Mouse (Mus musculus): Measurements from ENCODE around the gene Lpp. TPM values are rescaled to one million over a fixed set of nuclear protein-coding genes. Genes with fewer than 3 reads are reported as not detected.

The Lpp gene
- total and polyA plus RNA-seq, 3 experiments: 0.64 to 1.2 (median 0.68) TPM

DNA sequence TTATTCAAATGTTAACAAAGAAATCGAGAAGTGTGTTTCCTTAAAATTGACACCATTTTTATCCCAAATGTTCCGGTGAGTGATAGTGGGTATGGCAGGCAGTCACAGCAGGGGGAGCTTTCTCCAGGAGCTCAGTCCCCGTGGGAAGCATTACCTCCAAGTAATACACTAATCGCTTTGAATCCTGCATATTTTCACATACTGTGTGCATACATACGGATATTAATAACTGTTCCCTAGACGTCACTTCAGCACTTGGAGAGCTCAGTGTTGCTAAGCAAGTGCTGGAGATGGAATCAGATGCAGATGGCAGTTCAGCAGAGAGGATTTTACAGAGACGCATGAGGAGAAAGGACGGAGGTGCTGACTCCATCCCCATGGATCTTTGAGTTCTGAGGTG is 487.4 kb downstream of the Lpp start (continued):
- TF ChIP-seq RCOR1 (conservative IDR thresholded peaks at IDR 0.05; ENCODE audit: low read depth, low read length): no peak

DNA sequence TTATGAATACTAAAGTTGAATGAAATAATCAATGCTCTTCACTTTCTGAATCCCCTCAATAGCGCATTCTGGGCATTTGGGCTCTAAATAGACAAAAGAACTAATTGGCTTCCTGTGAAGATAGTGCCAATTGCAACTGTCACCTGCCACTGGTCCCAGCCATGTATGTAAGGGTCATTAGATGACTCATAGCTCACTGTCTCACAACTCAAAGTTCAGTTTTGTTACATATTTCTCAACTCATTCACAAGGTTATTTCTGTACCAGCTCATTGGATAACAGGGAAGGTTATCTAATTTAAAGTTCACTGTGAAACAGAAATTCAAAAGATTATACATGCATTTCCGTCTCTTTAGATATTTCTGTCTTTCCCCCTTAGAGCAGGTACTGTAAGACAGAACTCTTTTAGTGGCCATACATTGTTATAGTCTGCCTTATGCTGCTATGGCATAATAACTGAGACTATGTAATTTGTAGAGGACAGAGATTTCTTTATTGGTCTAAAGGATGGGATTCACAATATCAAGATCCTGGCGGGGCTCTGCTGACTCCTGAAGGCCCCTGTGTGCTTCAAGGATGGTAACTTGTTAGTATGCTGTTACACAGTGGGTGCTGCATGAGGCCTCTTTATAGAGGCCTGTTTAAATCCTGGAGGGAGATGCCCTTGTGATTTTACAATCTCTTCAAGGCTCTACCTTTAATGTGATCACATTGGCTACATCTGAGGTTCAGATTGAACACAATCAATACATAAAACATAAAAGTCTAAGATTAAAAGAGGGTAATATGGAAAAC is 488.9 kb downstream of the Lpp start:
- in situ Hi-C loops (cut with MboI; ENCODE audit: low pct_ligation_motif_present, low pct_unique_long_range_greater_than_20kb, low sequenced_read_pairs): loop anchor here (10.0 kb wide), 1 partner anchor 183 kb away; no protein-coding TSS in a partner anchor
- Histone ChIP-seq H3K9ac (ENCODE audit: insufficient read depth, low read depth) (no peak overlapping the region), H3K36me3 (replicated peaks in 1 of 2; ENCODE audit: control insufficient read depth in 1 of 2, insufficient read depth in 1 of 2, low read length in 1 of 2) (no peaks in the 10 kb centered on the region), H3K4me2 (ENCODE audit: insufficient read depth, low read depth, poor library complexity, severe bottlenecking) (no peak overlapping the region), H3K27me3 (replicated peaks) (no peaks in the 10 kb centered on the region), H3K9me3 (replicated peaks; ENCODE audit: low read length) (no peaks in the 10 kb centered on the region), H3K4me3 (replicated peaks in 1 of 3; ENCODE audit: low read depth in 2 of 3, low read length in 2 of 3, poor library complexity in 1 of 3) (no peak overlapping the region), H3K4me1 (ENCODE audit: control insufficient read depth in 1 of 2, insufficient read depth in 2 of 2) (peaks cover 4 to 20% of the 10 kb centered on the region in 2 experiments; a peak in 3 of 4 replicates), H3K79me2 (replicated peaks; ENCODE audit: control insufficient read depth, extremely low read depth, insufficient read depth, poor library complexity, severe bottlenecking) (no peaks in the 10 kb centered on the region), H3K27ac (ENCODE audit: insufficient read depth, low read depth) (no peak overlapping the region)
- TF ChIP-seq UBTF (IDR thresholded peaks at IDR 0.05; ENCODE audit: low read depth, low read length) (no peak), RAD21 (IDR thresholded peaks at IDR 0.05; ENCODE audit: low read depth, low read length) (no peak), E2F4 (IDR thresholded peaks at IDR 0.05; ENCODE audit: insufficient replicate concordance, low read depth, low read length) (no peak), SIN3A (IDR thresholded peaks at IDR 0.05; ENCODE audit: low read length) (no peak), KAT2A (IDR thresholded peaks at IDR 0.05; ENCODE audit: insufficient replicate concordance, low read length) (no peak), NELFE (IDR thresholded peaks at IDR 0.05; ENCODE audit: low read depth, low read length) (no peak), POLR2AphosphoS2 (IDR thresholded peaks at IDR 0.05; ENCODE audit: low read depth, low read length) (no peak), MEF2A (IDR thresholded peaks at IDR 0.05; ENCODE audit: borderline replicate concordance, low read depth, low read length) (no peak), NRF1 (IDR thresholded peaks at IDR 0.05; ENCODE audit: low read depth, low read length) (no peak), MAFK (IDR thresholded peaks at IDR 0.05; ENCODE audit: insufficient replicate concordance, low read length) (no peak), TCF12 (IDR thresholded peaks at IDR 0.05; ENCODE audit: low read depth, low read length) (no peak), ZNF384 (IDR thresholded peaks at IDR 0.05; ENCODE audit: low read depth, low read length) (no peak), BHLHE40 (IDR thresholded peaks at IDR 0.05; ENCODE audit: low read depth, low read length) (no peak), ZC3H11A (IDR thresholded peaks at IDR 0.05; ENCODE audit: low read depth, low read length) (no peak), SMC3 (IDR thresholded peaks at IDR 0.05; ENCODE audit: low read depth, low read length) (no peak), JUN (IDR thresholded peaks at IDR 0.05; ENCODE audit: insufficient read depth, low read depth, low read length) (no peak), CTCF (conservative IDR thresholded peaks at IDR 0.05 in 1 of 2, IDR thresholded peaks at IDR 0.05 in 1 of 2; ENCODE audit: low read depth in 2 of 2, low read length in 2 of 2) (no peak), RCOR1 (conservative IDR thresholded peaks at IDR 0.05; ENCODE audit: low read depth, low read length) (no peak)
- no peak for DNase-seq (ENCODE audit: extremely low read depth)
- dilution Hi-C loops (cut with MboI; ENCODE audit: extremely low pct_ligation_motif_present, extremely low pct_unique_long_range_greater_than_20kb, low sequenced_read_pairs): no loop called here

Data from CH12.LX (cell line).